Mouse (Mus musculus) midbrain, embryonic 10.5 days (tissue): ENCODE measurements at regions not wholly inside any gene's neighbourhood (a gene's known extent, or its start where the extent isn't known, plus 50 kb on each side); places are given as distances from the start of the nearest gene placed in this dataset.
"Not testable (repeated sequence)": the region's sequence is repeated elsewhere in the genome, so short reads cannot be mapped to it uniquely, and the experiment has no call there.

Source experiments
- DNase-seq: peaks from one replicate; pipeline ENCODE4 v3.0.0-alpha.2; 2017; ENCODE audit warnings: low spot score
- H3K27ac ChIP-seq: fragments of 300-500 bp; sonication (generic); replicated peaks from 2 replicates; pipeline ENCODE4 v1.5.1; 2016; ENCODE audit warnings: mild to moderate bottlenecking
- H3K27me3 ChIP-seq: fragments of 300-500 bp; sonication (generic); 2 replicates; pipeline ENCODE4 v1.6.1; 2016; ENCODE audit warnings: low read depth, mild to moderate bottlenecking; ENCODE audit not compliant: poor library complexity, severe bottlenecking
- H3K36me3 ChIP-seq: fragments of 300-500 bp; sonication (generic); 2 replicates; pipeline ENCODE4 v1.6.1; 2016; ENCODE audit warnings: mild to moderate bottlenecking, moderate library complexity
- H3K4me1 ChIP-seq: fragments of 300-500 bp; sonication (generic); 2 replicates; pipeline ENCODE4 v1.6.1; 2016
- H3K4me3 ChIP-seq: fragments of 300-500 bp; sonication (generic); 2 replicates; pipeline ENCODE4 v1.5.1; 2016; ENCODE audit warnings: mild to moderate bottlenecking, moderate library complexity
- H3K9me3 ChIP-seq: fragments of 300-500 bp; sonication (generic); replicated peaks from 2 replicates; pipeline ENCODE4 v1.6.1; 2016; ENCODE audit warnings: mild to moderate bottlenecking
- WGBS: fragments of 180-500 bp; shearing (Covaris S2); methylation state at CpG from one replicate; pipeline ENCODE4 v1.1.7; 2016; 5-methylcytosine and 5-hydroxymethylcytosine counted together

DNA sequence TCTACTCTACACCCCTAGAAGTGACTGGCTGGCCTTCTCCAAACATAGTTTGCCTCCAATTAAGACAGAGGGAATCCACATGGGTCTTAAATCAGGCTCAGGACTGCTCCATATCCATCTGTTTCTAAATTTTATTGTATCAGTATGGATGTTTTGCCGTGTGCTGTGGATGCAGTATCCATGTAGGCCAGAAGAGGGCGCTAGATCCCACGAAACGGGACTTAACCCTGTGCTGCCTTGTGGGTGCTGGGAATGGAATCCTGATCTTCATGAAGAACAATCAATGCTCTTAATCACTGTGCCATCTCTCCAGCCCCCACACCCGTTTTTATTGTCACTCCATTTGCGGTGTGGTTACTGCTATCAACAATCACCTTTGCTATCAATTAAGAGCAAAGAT, 465.3 kb upstream of the Slc35b3 start:
- Histone ChIP-seq H3K27me3 (no peaks in the 10 kb centered on the region), H3K36me3 (no peaks in the 10 kb centered on the region), H3K27ac (no peak overlapping the region), H3K9me3 (no peaks in the 10 kb centered on the region), H3K4me3 (no peak overlapping the region), H3K4me1 (no peaks in the 10 kb centered on the region)
- 65% methylated on average over 6 of the region's 6 CpGs for WGBS
- DNase-seq: no peak

DNA sequence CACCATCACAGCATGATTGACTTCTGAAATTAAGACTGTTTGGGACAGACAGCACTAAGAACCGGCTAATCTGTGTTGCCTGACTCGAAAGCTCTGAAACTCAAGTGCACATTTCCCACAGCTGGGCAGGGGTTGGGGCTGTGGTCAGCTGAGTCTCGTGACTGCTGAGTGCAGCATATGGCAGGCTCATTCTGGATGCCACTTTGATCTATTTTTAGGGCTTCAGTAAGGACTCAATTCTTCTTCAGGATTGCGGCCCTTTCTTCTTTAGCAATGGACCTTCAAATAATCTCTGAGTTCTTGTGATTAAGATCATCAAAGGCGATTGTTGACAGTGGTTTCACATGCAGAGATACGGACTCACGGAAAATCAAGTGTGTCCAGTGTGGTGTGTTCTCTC, 457.5 kb upstream of the Slc35b3 start:
- 54% methylated on average over 7 of the region's 7 CpGs for WGBS
- DNase-seq: no peak
- Histone ChIP-seq H3K36me3 (no peaks in the 10 kb centered on the region), H3K27ac (no peak overlapping the region), H3K4me3 (no peak overlapping the region), H3K4me1 (peaks cover 9% of the 10 kb centered on the region; the same call in 1 of the 2 replicates), H3K9me3 (no peaks in the 10 kb centered on the region), H3K27me3 (no peaks in the 10 kb centered on the region)

DNA sequence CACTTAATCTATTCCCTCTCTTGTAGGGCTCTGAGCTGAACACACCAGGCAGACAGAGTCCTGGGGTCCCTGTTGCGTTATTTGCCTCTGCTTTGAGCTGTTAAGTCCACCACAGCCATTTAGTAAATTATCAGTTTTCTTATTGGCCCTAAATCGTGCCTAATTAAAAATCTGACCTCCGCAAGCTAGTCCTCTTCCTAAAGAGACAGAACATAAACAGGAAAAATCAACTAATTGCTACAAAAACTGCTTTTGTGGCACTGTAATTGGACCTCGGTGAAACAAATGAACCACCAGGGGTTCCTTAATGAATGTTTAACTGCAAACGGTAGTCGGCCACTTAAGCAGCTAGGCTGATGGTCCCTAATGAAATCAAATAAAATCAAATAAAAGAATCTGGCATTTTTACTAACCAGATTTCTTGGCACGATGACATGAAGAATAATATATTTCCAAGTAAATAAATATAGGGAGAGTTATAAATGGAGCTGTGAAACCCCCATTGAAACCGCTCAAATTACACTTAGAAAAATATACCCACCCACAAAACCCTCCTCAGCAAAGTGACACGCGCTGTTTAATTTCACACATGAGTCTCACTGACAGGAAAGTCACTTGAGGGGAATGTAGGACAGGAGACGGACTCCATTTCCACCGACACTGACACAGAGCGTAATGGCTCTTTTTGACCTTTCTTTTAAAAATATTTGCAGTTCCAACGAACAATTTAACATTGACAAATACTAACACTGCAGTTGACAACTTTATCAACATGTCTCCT, 451.0 kb upstream of the Slc35b3 start:
- DNase-seq: no peak
- 82% methylated on average over 14 of the region's 14 CpGs for WGBS
- no peak overlapping the region for H3K27ac ChIP-seq

DNA sequence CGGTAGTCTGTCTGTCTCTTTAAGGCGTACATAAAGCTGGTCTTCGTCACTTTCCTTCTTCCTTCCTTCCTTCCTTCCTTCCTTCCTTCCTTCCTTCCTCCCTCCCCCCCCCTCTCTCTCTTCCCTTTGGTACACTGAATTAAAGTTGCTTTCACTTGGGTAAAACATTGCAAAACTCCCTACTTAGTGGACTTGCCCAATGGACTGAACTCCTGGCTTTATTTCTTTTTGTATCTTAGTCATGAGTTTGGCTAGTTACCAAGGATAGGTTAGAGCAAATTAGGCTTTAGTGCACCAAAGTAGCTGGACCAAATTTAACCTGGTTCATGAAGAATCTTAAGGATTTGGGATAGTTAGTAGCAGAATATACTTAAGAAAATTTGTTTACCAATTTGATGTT, 431.9 kb upstream of the Slc35b3 start:
- no peak for DNase-seq
- H3K36me3 ChIP-seq: no peaks in the 10 kb centered on the region
- no peaks in the 10 kb centered on the region for H3K4me1 ChIP-seq
- H3K27ac ChIP-seq: no peak overlapping the region
- WGBS: 89% methylated on average over 3 of the region's 3 CpGs
- H3K9me3 ChIP-seq: no peaks in the 10 kb centered on the region
- no peaks in the 10 kb centered on the region for H3K27me3 ChIP-seq
- no peak overlapping the region for H3K4me3 ChIP-seq

More for the DNA sequence above, 451.0 kb upstream of the Slc35b3 start:
- Histone ChIP-seq H3K4me3 (no peak overlapping the region), H3K36me3 (no peaks in the 10 kb centered on the region), H3K4me1 (no peaks in the 10 kb centered on the region), H3K9me3 (no peaks in the 10 kb centered on the region), H3K27me3 (no peaks in the 10 kb centered on the region)

DNA sequence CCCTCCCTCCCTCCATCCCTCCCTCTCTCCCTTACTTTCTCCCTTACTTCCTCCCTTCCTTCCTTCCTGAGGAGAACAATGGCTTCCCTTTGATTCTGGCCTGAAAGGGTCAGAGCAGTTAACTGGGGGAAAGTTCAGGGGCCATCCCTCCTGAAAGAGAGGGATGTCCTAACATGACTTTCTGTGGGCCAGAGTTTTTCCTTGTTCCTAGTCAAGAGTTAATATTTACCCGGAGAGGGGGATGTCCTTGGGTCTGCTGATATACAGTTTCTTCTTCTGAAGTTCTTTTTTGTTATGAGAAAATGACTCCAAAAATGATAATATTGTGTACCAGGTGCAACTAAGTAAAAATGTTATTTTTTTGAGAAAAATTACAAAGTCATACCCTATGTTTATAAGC, 431.5 kb upstream of the Slc35b3 start:
- H3K36me3 ChIP-seq, H3K4me1 ChIP-seq, H3K9me3 ChIP-seq, H3K27me3 ChIP-seq, H3K27ac ChIP-seq, DNase-seq, H3K4me3 ChIP-seq: not testable (repeated sequence)
- 88% methylated on average over 1 of the region's 1 CpGs for WGBS

DNA sequence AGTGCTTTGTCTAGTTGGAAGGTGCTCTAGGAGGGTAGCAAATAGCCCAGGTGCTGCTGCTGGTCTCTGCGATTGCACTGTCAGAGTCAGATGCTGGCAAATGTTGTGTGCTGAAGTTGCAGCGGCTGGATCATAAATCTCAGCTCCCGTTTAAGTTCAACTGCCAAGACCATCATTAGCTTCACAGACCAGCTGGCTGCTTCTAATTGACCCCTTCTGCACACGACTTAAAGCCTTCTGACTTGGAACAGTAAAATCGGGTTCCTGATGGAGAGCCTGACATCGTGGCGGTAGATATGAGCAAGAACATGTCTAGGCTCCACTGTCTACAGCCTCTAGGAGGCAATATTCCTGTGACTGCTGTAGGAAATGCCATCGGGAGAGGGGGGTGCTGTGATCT, 416.0 kb upstream of the Slc35b3 start:
- WGBS: 91% methylated on average over 8 of the region's 8 CpGs

DNA sequence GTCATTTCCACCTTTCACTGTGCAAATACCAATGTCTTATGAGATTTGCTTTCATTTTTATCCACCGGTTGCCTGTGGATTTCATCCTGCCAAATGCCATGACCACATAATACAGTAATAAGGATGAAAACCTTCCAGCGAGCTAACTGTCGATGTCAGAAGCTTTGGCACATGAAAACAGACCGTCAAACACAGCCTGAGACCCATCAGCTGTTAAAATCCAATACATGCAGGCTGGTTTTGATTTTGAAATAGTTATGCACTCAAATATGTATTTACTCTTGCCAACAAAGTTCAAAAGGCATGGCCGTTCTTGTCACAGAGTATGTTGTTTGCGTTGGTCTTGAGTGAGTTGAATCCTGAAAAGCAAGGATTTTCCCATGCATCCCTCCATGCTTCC, 415.6 kb upstream of the Slc35b3 start:
- H3K9me3 ChIP-seq: no peaks in the 10 kb centered on the region
- no peak overlapping the region for H3K27ac ChIP-seq
- WGBS: 91% methylated on average over 6 of the region's 6 CpGs

More for the DNA sequence above, 416.0 kb upstream of the Slc35b3 start:
- H3K9me3 ChIP-seq: no peaks in the 10 kb centered on the region
- no peak for DNase-seq
- H3K4me1 ChIP-seq: no peaks in the 10 kb centered on the region
- no peaks in the 10 kb centered on the region for H3K27me3 ChIP-seq
- H3K27ac ChIP-seq: no peak overlapping the region
- no peak overlapping the region for H3K4me3 ChIP-seq
- H3K36me3 ChIP-seq: no peaks in the 10 kb centered on the region

DNA sequence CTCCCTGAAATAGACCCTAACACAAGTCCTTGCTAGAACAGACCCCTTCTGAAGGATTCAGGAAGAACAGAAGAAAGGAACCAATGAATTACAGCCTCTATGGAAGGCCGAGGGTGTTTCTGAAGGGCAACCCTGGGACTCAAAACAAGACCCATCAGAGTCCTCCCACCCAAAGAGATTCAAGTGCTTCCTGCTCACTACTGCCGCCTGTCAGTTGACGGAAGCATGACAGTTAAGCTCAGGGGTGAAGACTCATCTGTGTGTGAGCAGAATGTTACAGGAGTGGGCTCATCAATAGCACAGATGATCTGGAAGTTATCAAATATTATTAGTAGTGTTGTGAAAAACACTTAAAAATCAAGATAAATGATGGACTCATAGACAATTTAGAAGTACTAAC, 411.9 kb upstream of the Slc35b3 start:
- 77% methylated on average over 3 of the region's 3 CpGs for WGBS
- Histone ChIP-seq H3K4me1 (no peaks in the 10 kb centered on the region), H3K4me3 (no peak overlapping the region), H3K27ac (no peak overlapping the region), H3K36me3 (no peaks in the 10 kb centered on the region), H3K27me3 (no peaks in the 10 kb centered on the region), H3K9me3 (no peaks in the 10 kb centered on the region)
- no peak for DNase-seq

More for the DNA sequence above, 415.6 kb upstream of the Slc35b3 start:
- no peaks in the 10 kb centered on the region for H3K27me3 ChIP-seq
- H3K4me3 ChIP-seq: no peak overlapping the region
- DNase-seq: no peak
- no peaks in the 10 kb centered on the region for H3K36me3 ChIP-seq
- H3K4me1 ChIP-seq: no peaks in the 10 kb centered on the region

DNA sequence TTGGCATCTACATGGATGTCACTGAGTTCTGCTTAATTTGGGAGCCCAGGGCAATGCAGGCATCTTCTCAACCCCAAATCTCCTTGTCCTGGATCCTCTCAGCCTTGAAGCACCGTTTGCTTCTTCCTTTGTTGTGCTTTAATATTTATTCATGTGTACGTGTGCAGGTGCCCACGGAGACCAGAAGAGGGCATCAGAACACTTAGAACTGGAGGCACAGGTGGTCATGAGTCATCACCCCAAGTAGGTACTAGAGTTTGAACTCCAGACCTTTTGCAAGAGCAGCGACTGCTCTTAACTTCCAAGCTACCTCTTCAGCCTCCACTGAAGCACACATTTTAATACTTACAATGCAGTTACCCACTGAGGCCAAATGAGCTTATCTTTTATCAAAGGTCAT, 403.0 kb upstream of the Slc35b3 start:
- H3K27ac ChIP-seq: no peak overlapping the region
- H3K27me3 ChIP-seq: no peaks in the 10 kb centered on the region

DNA sequence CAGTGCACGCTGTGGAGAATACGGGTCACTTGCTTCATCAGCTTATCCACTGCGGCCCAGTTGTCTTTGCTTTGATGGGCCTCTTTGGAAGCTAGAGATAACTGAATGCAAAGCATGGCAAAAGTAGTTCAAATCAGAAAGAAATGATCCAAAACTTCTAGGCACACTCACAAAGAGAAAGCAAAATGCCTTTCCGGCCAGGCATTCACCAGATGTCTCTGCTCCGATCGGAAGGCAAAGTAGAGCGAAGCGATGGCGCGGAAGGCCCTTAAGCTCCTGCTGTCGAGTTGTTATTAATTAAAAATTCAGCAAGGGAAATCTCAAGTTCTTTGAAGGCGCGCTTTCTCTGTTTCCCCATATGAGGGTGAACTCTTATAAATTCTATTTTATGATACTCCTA, 401.9 kb upstream of the Slc35b3 start:
- H3K27ac ChIP-seq: no peak overlapping the region
- H3K27me3 ChIP-seq: no peaks in the 10 kb centered on the region
- no peaks in the 10 kb centered on the region for H3K9me3 ChIP-seq
- H3K4me1 ChIP-seq: 0 out of 2 replicates have a peak, but pooled peaks cover 7% of the 10 kb centered on the region
- DNase-seq: peak; percentile 25
- 62% methylated on average over 13 of the region's 13 CpGs for WGBS
- H3K4me3 ChIP-seq: no peak overlapping the region
- no peaks in the 10 kb centered on the region for H3K36me3 ChIP-seq

More for the DNA sequence above, 403.0 kb upstream of the Slc35b3 start:
- Histone ChIP-seq H3K4me1 (0 out of 2 replicates have a peak, but pooled peaks cover 7% of the 10 kb centered on the region), H3K9me3 (no peaks in the 10 kb centered on the region), H3K4me3 (no peak overlapping the region), H3K36me3 (no peaks in the 10 kb centered on the region)
- WGBS: 65% methylated on average over 4 of the region's 4 CpGs
- DNase-seq: no peak

DNA sequence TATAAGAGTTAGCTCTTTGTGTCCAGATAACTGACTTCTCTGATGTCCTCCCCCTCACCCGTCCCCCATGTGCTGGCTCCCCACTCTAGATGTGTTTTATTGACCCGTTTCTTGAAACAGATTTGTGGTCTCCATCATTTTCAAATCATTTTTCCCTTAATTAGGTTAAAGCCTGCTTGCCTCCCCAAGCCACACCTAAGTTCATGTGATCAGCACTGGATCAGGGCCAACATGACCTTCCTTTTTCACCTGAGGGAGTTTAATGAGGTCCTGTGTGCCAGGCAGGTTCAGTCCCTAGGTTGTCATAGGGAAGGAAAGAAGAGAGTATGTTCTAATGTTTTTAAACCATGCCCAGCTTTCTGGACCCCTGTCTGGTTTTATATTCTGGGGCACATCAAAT, 390.9 kb upstream of the Slc35b3 start:
- Histone ChIP-seq H3K4me3 (no peak overlapping the region), H3K36me3 (no peaks in the 10 kb centered on the region), H3K4me1 (no peaks in the 10 kb centered on the region), H3K27ac (no peak overlapping the region), H3K9me3 (no peaks in the 10 kb centered on the region), H3K27me3 (no peaks in the 10 kb centered on the region)
- no peak for DNase-seq
- 86% methylated on average over 2 of the region's 2 CpGs for WGBS

DNA sequence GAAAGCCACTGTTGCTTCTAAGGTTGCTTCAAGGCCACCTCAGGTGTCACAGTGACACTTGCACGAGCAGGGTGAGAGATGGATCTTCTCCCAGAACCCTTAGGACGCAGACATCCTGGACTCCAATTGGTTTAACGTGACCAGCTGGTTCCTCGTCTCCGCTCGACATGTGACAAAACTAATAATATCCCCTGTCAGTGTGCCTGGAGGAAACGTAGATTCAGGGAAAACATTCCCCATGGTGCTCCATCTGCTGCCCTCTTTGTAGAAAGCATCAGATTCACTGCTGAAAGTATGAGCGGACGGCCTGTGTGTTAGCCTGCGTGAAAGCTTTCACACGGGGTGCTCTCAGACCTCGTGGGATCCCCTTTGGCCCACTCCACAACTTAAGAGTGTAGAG, 390.0 kb upstream of the Slc35b3 start:
- Histone ChIP-seq H3K27ac (no peak overlapping the region), H3K4me1 (no peaks in the 10 kb centered on the region), H3K36me3 (no peaks in the 10 kb centered on the region), H3K27me3 (no peaks in the 10 kb centered on the region), H3K4me3 (no peak overlapping the region), H3K9me3 (no peaks in the 10 kb centered on the region)
- DNase-seq: no peak
- 91% methylated on average over 12 of the region's 12 CpGs for WGBS

DNA sequence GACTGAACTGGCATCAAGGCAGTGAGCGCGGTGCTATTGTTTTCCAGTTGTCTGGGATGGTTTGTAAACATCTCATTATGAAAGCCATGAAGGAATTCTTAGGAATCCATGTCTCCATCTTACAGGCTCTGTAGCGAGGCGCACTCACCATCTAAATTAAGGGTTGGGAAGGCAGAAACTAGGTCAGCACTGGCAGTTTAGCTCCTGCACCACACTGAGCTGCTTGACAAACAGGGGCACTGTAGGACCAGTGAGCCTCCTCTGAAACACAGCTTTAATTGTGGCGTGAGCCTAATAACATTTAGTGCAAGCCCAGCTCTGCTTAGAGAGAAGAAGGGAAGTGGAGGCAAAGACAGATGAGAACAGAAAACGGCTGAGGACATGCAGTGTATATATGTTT, 387.1 kb upstream of the Slc35b3 start:
- WGBS: 89% methylated on average over 6 of the region's 6 CpGs
- Histone ChIP-seq H3K4me3 (no peak overlapping the region), H3K4me1 (no peaks in the 10 kb centered on the region), H3K36me3 (no peaks in the 10 kb centered on the region), H3K27ac (no peak overlapping the region), H3K9me3 (no peaks in the 10 kb centered on the region), H3K27me3 (no peaks in the 10 kb centered on the region)
- DNase-seq: no peak
